Mouse (Mus musculus): ENCODE results near the gene Mat2a. TPM values are rescaled to one million over a fixed set of nuclear protein-coding genes. Genes with fewer than 3 reads are reported as not detected.
A peak's percentile ranks its signal among the peaks of the same experiment; 100 is the strongest.
"Not testable (repeated sequence)": the region's sequence is repeated elsewhere in the genome, so short reads cannot be mapped to it uniquely, and the experiment has no call there.

Mat2a gene
- polyA plus RNA-seq (2015; fragmentation: Nextera tagmentation; extraction: Ambion mirVana): 352 and 360 TPM in 2 replicates

- WGBS: under 1% methylated on average over 76 of the region's 77 CpGs
- peak within 1 kb of the TSS; percentile 100 for H3K9ac ChIP-seq
- H3K4me3 ChIP-seq: peak within 1 kb of the TSS; percentile 100
- H3K4me1 ChIP-seq (replicated peaks): peaks cover 50% of the 10 kb centered on the region
- no peaks in the 10 kb centered on the region for H3K9me3 ChIP-seq
- peak; percentile 89 for ATAC-seq (ENCODE audit: low read depth)
- H3K4me2 ChIP-seq: peak within 1 kb of the TSS; percentile 95
- H3K27me3 ChIP-seq: no peaks in the 10 kb centered on the region
- H3K27ac ChIP-seq (replicated peaks): peak within 1 kb of the TSS; percentile 100
- H3K36me3 ChIP-seq: peaks cover 30% of the 10 kb centered on the region
Observed at GRCm38 (mm10) chr6:72439355-72440185, at the start of gene Mat2a. Mat2a (minus strand) TSS chr6:72439558.

- 78% methylated on average over 3 of the region's 3 CpGs for WGBS
- Histone ChIP-seq H3K27ac (replicated peaks) (no peak overlapping the region), H3K27me3 (no peaks in the 10 kb centered on the region), H3K4me1 (replicated peaks) (no peaks in the 10 kb centered on the region), H3K9me3 (no peaks in the 10 kb centered on the region), H3K36me3 (no peaks in the 10 kb centered on the region), H3K9ac (no peak overlapping the region), H3K4me3 (no peak overlapping the region), H3K4me2 (no peak overlapping the region)
- ATAC-seq (ENCODE audit: low read depth): no peak
Observed at GRCm38 (mm10) chr6:72488850-72489249, 49.5 kb upstream of the Mat2a start.

GRCm38 (mm10) chr6:72487282-72487681 lies 47.9 kb upstream of the Mat2a start:
- WGBS: 73% methylated on average over 3 of the region's 3 CpGs

GRCm38 (mm10) chr6:72486307-72486706 lies 46.9 kb upstream of the Mat2a start:
- H3K9me3 ChIP-seq: no peaks in the 10 kb centered on the region
- no peaks in the 10 kb centered on the region for H3K4me1 ChIP-seq (replicated peaks)
- WGBS: 92% methylated on average over 6 of the region's 6 CpGs
- H3K4me2 ChIP-seq: no peak overlapping the region
- no peak overlapping the region for H3K27ac ChIP-seq (replicated peaks)
- no peak overlapping the region for H3K9ac ChIP-seq
- no peak for ATAC-seq (ENCODE audit: low read depth)
- no peak overlapping the region for H3K4me3 ChIP-seq
- H3K27me3 ChIP-seq: no peaks in the 10 kb centered on the region
- H3K36me3 ChIP-seq: no peaks in the 10 kb centered on the region

More at GRCm38 (mm10) chr6:72487282-72487681, 47.9 kb upstream of the Mat2a start:
- ATAC-seq (ENCODE audit: low read depth): no peak
- no peaks in the 10 kb centered on the region for H3K36me3 ChIP-seq
- H3K4me2 ChIP-seq: no peak overlapping the region
- H3K9me3 ChIP-seq: no peaks in the 10 kb centered on the region
- no peaks in the 10 kb centered on the region for H3K4me1 ChIP-seq (replicated peaks)
- H3K27me3 ChIP-seq: no peaks in the 10 kb centered on the region
- H3K27ac ChIP-seq (replicated peaks): no peak overlapping the region
- no peak overlapping the region for H3K9ac ChIP-seq
- H3K4me3 ChIP-seq: no peak overlapping the region

- ATAC-seq (ENCODE audit: low read depth): no peak
- H3K27ac ChIP-seq (replicated peaks): no peak overlapping the region
- no peak overlapping the region for H3K4me2 ChIP-seq
- no peaks in the 10 kb centered on the region for H3K27me3 ChIP-seq
- no peak overlapping the region for H3K4me3 ChIP-seq
- no peak overlapping the region for H3K9ac ChIP-seq
- no peaks in the 10 kb centered on the region for H3K36me3 ChIP-seq
- H3K4me1 ChIP-seq (replicated peaks): no peaks in the 10 kb centered on the region
- WGBS: 79% methylated on average over 4 of the region's 4 CpGs
- H3K9me3 ChIP-seq: no peaks in the 10 kb centered on the region
Observed at GRCm38 (mm10) chr6:72484887-72485286, 45.5 kb upstream of the Mat2a start.

- 66% methylated on average over 2 of the region's 2 CpGs for WGBS
- no peak overlapping the region for H3K27ac ChIP-seq (replicated peaks)
- H3K36me3 ChIP-seq: no peaks in the 10 kb centered on the region
- ATAC-seq (ENCODE audit: low read depth): no peak
- no peaks in the 10 kb centered on the region for H3K9me3 ChIP-seq
- no peaks in the 10 kb centered on the region for H3K27me3 ChIP-seq
- no peak overlapping the region for H3K4me2 ChIP-seq
- no peak overlapping the region for H3K4me3 ChIP-seq
- no peak overlapping the region for H3K9ac ChIP-seq
- no peaks in the 10 kb centered on the region for H3K4me1 ChIP-seq (replicated peaks)
Observed at GRCm38 (mm10) chr6:72482156-72482555, 42.8 kb upstream of the Mat2a start.

- Histone ChIP-seq H3K27me3 (no peaks in the 10 kb centered on the region), H3K4me2 (no peak overlapping the region), H3K36me3 (no peaks in the 10 kb centered on the region), H3K9me3 (no peaks in the 10 kb centered on the region), H3K4me1 (replicated peaks) (no peaks in the 10 kb centered on the region), H3K9ac (no peak overlapping the region), H3K27ac (replicated peaks) (no peak overlapping the region), H3K4me3 (no peak overlapping the region)
- WGBS: 90% methylated on average over 2 of the region's 2 CpGs
- ATAC-seq (ENCODE audit: low read depth): no peak
Observed at GRCm38 (mm10) chr6:72480422-72480702, 41.0 kb upstream of the Mat2a start.

GRCm38 (mm10) chr6:72479645-72480421 lies 40.5 kb upstream of the Mat2a start:
- WGBS: 90% methylated on average over 12 of the region's 12 CpGs
- Histone ChIP-seq H3K9ac (no peak overlapping the region), H3K4me3 (no peak overlapping the region), H3K36me3 (no peaks in the 10 kb centered on the region), H3K4me1 (replicated peaks) (no peaks in the 10 kb centered on the region), H3K4me2 (no peak overlapping the region), H3K27ac (replicated peaks) (no peak overlapping the region), H3K9me3 (no peaks in the 10 kb centered on the region), H3K27me3 (no peaks in the 10 kb centered on the region)
- no peak for ATAC-seq (ENCODE audit: low read depth)

GRCm38 (mm10) chr6:72478691-72479090 lies 39.3 kb upstream of the Mat2a start:
- H3K9ac ChIP-seq; H3K4me1 ChIP-seq (replicated peaks); H3K9me3 ChIP-seq; ATAC-seq (ENCODE audit: low read depth); H3K27me3 ChIP-seq; H3K4me3 ChIP-seq; H3K36me3 ChIP-seq; H3K4me2 ChIP-seq; H3K27ac ChIP-seq (replicated peaks): not testable (repeated sequence)
- WGBS: 80% methylated on average over 3 of the region's 3 CpGs

GRCm38 (mm10) chr6:72477621-72478020 lies 38.3 kb upstream of the Mat2a start:
- H3K4me1 ChIP-seq (replicated peaks): no peaks in the 10 kb centered on the region
- H3K27ac ChIP-seq (replicated peaks): no peak overlapping the region
- no peak overlapping the region for H3K4me2 ChIP-seq
- no peak overlapping the region for H3K4me3 ChIP-seq
- no peak overlapping the region for H3K9ac ChIP-seq
- no peaks in the 10 kb centered on the region for H3K27me3 ChIP-seq
- H3K36me3 ChIP-seq: no peaks in the 10 kb centered on the region
- no peak for ATAC-seq (ENCODE audit: low read depth)
- 90% methylated on average over 3 of the region's 3 CpGs for WGBS
- H3K9me3 ChIP-seq: no peaks in the 10 kb centered on the region

GRCm38 (mm10) chr6:72476836-72477235 lies 37.5 kb upstream of the Mat2a start:
- H3K9me3 ChIP-seq: no peaks in the 10 kb centered on the region
- H3K4me3 ChIP-seq: no peak overlapping the region
- no peak overlapping the region for H3K4me2 ChIP-seq
- H3K27me3 ChIP-seq: no peaks in the 10 kb centered on the region
- H3K27ac ChIP-seq (replicated peaks): no peak overlapping the region
- no peaks in the 10 kb centered on the region for H3K36me3 ChIP-seq
- no peaks in the 10 kb centered on the region for H3K4me1 ChIP-seq (replicated peaks)
- 91% methylated on average over 5 of the region's 5 CpGs for WGBS
- ATAC-seq (ENCODE audit: low read depth): no peak
- H3K9ac ChIP-seq: no peak overlapping the region

- Histone ChIP-seq H3K4me1 (replicated peaks) (no peaks in the 10 kb centered on the region), H3K4me2 (no peak overlapping the region), H3K27ac (replicated peaks) (no peak overlapping the region), H3K4me3 (no peak overlapping the region), H3K9ac (no peak overlapping the region), H3K9me3 (no peaks in the 10 kb centered on the region), H3K36me3 (no peaks in the 10 kb centered on the region), H3K27me3 (no peaks in the 10 kb centered on the region)
- no peak for ATAC-seq (ENCODE audit: low read depth)
- WGBS: 84% methylated on average over 4 of the region's 4 CpGs
Observed at GRCm38 (mm10) chr6:72475221-72475985, 36.0 kb upstream of the Mat2a start.

Measured in neural tube, embryonic 13.5 days (tissue).